Mouse (Mus musculus): Measurements from ENCODE around the gene Micu1. TPM values are rescaled to one million over a fixed set of nuclear protein-coding genes. Genes with fewer than 3 reads are reported as not detected.
A peak's percentile ranks its signal among the peaks of the same experiment; 100 is the strongest.
"Not testable (repeated sequence)": the region's sequence is repeated elsewhere in the genome, so short reads cannot be mapped to it uniquely, and the experiment has no call there.

The Micu1 gene
- polyA plus RNA-seq (2012; ENCODE audit: insufficient read depth, insufficient read length, missing spikeins), result 41.8 and 46.8 TPM in 2 replicates

DNA sequence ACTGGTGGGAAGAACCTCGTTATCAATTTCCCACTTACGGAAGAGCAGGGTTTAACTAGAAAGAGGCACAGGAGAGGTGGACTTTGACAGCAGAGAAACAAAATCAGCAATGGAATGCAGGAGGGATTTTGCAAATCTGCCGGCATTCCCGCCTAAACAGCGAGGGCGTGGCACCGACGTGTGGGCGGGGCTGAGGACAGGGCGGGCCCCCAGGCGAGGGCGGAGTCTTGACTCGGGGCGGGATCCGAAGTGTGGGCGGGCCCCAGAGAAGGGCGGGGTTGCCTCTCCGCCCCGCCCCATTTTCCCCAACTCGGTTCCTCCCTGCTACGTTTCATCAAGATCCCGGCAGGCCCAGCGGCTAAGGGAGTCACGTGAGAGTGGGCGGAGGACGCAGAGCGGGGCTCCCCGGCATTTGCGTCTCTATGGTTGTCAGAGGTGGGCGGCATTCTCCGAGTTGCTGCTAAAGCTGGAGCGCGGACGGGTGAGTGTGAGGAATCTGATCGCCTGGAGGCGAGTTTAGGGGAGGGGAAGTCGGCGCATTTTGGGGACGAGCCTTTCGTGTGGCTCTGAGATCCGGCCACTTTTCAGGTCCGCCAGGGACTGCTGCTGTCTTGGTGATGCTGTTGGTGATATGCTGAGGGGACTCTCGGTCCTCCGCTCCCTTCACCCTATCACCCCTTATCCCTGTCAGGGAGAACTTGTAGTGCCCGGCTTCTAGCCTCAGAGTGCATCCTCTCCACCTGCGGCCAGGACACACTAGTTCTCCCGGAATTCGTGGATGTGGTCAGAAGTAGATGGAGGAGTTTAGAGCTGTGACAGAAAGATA lies at the start of gene Micu1:
Micu1 (plus strand) TSS at position 271 of the 826 bp plus-strand sequence.
- Histone ChIP-seq H3K27ac (replicated peaks; ENCODE audit: low read depth, low read length) (no peak within 1 kb of the TSS), H3K4me3 (ENCODE audit: insufficient read depth, low read depth, low read length) (peak within 1 kb of the TSS; percentile 88), H3K4me1 (ENCODE audit: control insufficient read depth, insufficient read depth, insufficient read length, low read length) (peaks cover 5% of the 10 kb centered on the region; the same call in 1 of the 2 replicates)

GRCm38 (mm10) chr10:59656799-59657198 lies 45.5 kb upstream of the Micu1 start:
- no peak overlapping the region for H3K4me3 ChIP-seq (ENCODE audit: insufficient read depth, low read depth, low read length)
- H3K4me1 ChIP-seq (ENCODE audit: control insufficient read depth, insufficient read depth, insufficient read length, low read length), result no peaks in the 10 kb centered on the region
- no peak overlapping the region for H3K27ac ChIP-seq (replicated peaks; ENCODE audit: low read depth, low read length)

GRCm38 (mm10) chr10:59664765-59665164 lies 37.5 kb upstream of the Micu1 start:
- no peak overlapping the region for H3K4me3 ChIP-seq (ENCODE audit: insufficient read depth, low read depth, low read length)
- no peak overlapping the region for H3K27ac ChIP-seq (replicated peaks; ENCODE audit: low read depth, low read length)
- H3K4me1 ChIP-seq (ENCODE audit: control insufficient read depth, insufficient read depth, insufficient read length, low read length), result no peaks in the 10 kb centered on the region

DNA sequence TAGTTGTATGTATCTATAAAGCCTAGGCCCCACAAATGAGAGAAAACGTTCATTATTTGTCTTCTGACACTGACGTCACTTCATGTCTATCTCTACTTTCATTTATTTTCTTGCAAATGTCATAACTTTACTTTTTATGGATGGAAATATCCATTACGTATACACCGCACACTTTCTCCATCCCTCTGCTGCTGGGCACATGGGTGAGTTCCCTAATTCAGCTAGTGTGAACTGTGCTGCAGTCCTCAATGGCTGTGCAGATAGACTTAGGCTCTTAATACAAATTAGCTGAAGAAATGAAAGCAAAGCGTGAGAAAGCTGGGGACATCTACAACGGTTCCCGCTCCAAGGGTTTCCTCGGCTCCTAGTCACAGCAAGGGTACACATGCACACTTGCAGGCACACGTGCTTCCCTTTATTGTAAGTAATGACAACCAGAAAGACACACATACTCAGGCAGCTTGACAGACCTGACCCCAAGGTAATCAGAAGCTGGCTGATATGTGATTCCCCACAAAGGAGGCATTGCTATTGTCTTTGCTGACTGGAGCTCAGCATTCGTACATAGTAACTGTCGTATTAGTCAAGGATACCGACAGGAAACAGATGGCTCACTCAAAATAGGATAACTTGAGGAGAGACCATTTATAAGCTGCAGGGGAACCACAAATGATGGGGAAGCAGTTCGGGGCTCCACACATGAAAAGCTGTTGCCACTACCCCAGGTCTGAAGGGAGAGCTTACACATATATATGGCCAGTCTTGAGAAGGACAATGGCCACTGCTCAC lies 36.6 kb upstream of the Micu1 start:
- Histone ChIP-seq H3K4me3 (ENCODE audit: insufficient read depth, low read depth, low read length) (no peak overlapping the region), H3K4me1 (ENCODE audit: control insufficient read depth, insufficient read depth, insufficient read length, low read length) (no peaks in the 10 kb centered on the region), H3K27ac (replicated peaks; ENCODE audit: low read depth, low read length) (no peak overlapping the region)

DNA sequence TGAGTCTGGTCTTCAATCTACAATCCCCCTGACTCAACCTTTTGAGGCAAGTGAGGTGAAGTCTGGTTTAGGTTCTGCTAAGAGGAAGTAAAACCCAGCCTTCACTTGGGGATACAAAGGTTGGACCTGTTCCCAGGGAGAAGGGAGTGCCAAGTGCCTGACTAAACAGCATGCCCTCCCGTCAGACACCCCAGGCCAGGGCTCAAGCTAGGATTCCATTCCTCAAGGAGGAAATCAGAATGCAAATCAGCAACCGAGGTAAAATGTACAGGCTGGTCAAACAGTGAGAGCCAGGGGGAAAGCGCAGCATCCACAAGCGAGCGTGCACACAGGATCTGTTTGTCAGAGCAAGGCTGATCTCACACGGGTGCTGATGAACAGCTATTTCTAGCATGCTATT lies 34.9 kb upstream of the Micu1 start:
- no peaks in the 10 kb centered on the region for H3K4me1 ChIP-seq (ENCODE audit: control insufficient read depth, insufficient read depth, insufficient read length, low read length)
- H3K27ac ChIP-seq (replicated peaks; ENCODE audit: low read depth, low read length), result no peak overlapping the region
- no peak overlapping the region for H3K4me3 ChIP-seq (ENCODE audit: insufficient read depth, low read depth, low read length)

- Histone ChIP-seq H3K27ac (replicated peaks; ENCODE audit: low read depth, low read length) (no peak overlapping the region), H3K4me3 (ENCODE audit: insufficient read depth, low read depth, low read length) (no peak overlapping the region), H3K4me1 (ENCODE audit: control insufficient read depth, insufficient read depth, insufficient read length, low read length) (no peaks in the 10 kb centered on the region)
Measured at GRCm38 (mm10) chr10:59668491-59668890, 33.8 kb upstream of the Micu1 start.

GRCm38 (mm10) chr10:59677836-59678235 lies 24.4 kb upstream of the Micu1 start:
- Histone ChIP-seq H3K4me1 (ENCODE audit: control insufficient read depth, insufficient read depth, insufficient read length, low read length) (no peaks in the 10 kb centered on the region), H3K4me3 (ENCODE audit: insufficient read depth, low read depth, low read length) (no peak overlapping the region), H3K27ac (replicated peaks; ENCODE audit: low read depth, low read length) (no peak overlapping the region)

- no peak overlapping the region for H3K27ac ChIP-seq (replicated peaks; ENCODE audit: low read depth, low read length)
- H3K4me3 ChIP-seq (ENCODE audit: insufficient read depth, low read depth, low read length), result no peak overlapping the region
- H3K4me1 ChIP-seq (ENCODE audit: control insufficient read depth, insufficient read depth, insufficient read length, low read length), result no peaks in the 10 kb centered on the region
Measured at GRCm38 (mm10) chr10:59679189-59679588, 23.1 kb upstream of the Micu1 start.

GRCm38 (mm10) chr10:59685586-59685985 lies 16.7 kb upstream of the Micu1 start:
- H3K4me3 ChIP-seq (ENCODE audit: insufficient read depth, low read depth, low read length); H3K27ac ChIP-seq (replicated peaks; ENCODE audit: low read depth, low read length); H3K4me1 ChIP-seq (ENCODE audit: control insufficient read depth, insufficient read depth, insufficient read length, low read length): not testable (repeated sequence)

DNA sequence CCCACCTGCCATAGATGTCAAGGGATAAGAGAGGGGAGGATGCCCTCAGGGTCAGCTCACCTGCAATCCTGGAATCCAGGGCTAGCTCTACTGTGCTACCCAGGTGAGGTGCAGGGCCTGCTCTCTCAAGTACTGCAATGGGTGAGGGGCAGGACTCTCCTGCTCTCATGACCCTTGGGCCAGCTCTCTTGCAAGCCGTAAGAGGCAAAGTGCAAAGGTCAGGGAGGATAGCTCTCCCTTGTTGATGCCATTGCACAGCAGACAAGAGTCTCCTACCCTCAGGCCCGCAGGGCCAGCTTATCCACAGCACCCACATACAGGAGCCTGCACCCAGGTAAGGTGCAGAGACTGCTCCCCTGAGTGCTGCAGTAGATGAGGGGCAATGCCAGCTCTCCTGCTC lies 15.2 kb upstream of the Micu1 start:
- no peak overlapping the region for H3K27ac ChIP-seq (replicated peaks; ENCODE audit: low read depth, low read length)
- no peaks in the 10 kb centered on the region for H3K4me1 ChIP-seq (ENCODE audit: control insufficient read depth, insufficient read depth, insufficient read length, low read length)
- no peak overlapping the region for H3K4me3 ChIP-seq (ENCODE audit: insufficient read depth, low read depth, low read length)

GRCm38 (mm10) chr10:59689836-59690235 lies 12.4 kb upstream of the Micu1 start:
- Histone ChIP-seq H3K4me3 (ENCODE audit: insufficient read depth, low read depth, low read length) (no peak overlapping the region), H3K4me1 (ENCODE audit: control insufficient read depth, insufficient read depth, insufficient read length, low read length) (no peaks in the 10 kb centered on the region), H3K27ac (replicated peaks; ENCODE audit: low read depth, low read length) (no peak overlapping the region)

- no peak overlapping the region for H3K4me3 ChIP-seq (ENCODE audit: insufficient read depth, low read depth, low read length)
- no peak overlapping the region for H3K27ac ChIP-seq (replicated peaks; ENCODE audit: low read depth, low read length)
- no peaks in the 10 kb centered on the region for H3K4me1 ChIP-seq (ENCODE audit: control insufficient read depth, insufficient read depth, insufficient read length, low read length)
Measured at GRCm38 (mm10) chr10:59692441-59692840, 9.8 kb upstream of the Micu1 start.

DNA sequence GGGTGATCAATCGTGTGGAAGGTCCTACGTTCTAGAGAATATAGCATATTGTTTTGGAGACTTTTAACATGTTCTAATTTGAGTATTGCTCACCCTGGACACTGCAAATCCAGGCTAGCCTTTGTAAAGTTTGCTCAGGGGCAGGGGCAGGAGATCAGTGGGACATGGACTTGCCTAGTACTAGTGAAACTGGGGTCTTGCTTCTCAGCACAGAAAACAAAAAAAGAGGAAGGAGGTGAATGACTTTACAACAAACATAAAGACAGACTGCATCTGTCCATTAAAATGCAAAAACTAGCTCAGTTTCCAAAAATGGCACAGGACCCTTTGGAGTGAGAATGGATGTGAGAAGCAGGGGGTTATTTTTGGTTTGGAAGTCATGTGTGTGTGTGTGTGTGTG lies 8.2 kb upstream of the Micu1 start:
- no peak overlapping the region for H3K4me3 ChIP-seq (ENCODE audit: insufficient read depth, low read depth, low read length)
- H3K27ac ChIP-seq (replicated peaks; ENCODE audit: low read depth, low read length), result no peak overlapping the region
- H3K4me1 ChIP-seq (ENCODE audit: control insufficient read depth, insufficient read depth, insufficient read length, low read length), result no peaks in the 10 kb centered on the region

DNA sequence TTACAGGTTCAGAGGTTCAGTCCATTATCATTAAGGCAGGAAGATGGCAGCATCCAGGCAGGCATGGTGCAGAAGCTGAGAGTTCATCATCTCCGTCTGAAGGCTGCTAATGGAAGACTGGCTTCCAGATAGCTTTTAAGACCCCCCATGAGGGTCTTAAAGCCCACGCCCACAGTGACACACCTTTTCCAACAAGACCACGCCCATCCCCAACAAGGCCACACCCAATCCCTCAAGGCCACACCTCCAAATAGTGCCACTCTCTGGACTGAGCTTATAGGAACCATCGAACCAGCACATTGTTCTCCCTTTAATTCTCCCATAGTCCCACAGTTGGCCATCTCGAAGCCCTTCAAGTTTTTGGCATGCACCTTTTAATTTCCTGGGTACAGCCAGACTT lies 2.8 kb upstream of the Micu1 start:
- H3K27ac ChIP-seq (replicated peaks; ENCODE audit: low read depth, low read length), result no peak overlapping the region
- H3K4me1 ChIP-seq (ENCODE audit: control insufficient read depth, insufficient read depth, insufficient read length, low read length), result peaks cover 5% of the 10 kb centered on the region; the same call in 1 of the 2 replicates
- H3K4me3 ChIP-seq (ENCODE audit: insufficient read depth, low read depth, low read length), result no peak overlapping the region

- H3K4me3 ChIP-seq (ENCODE audit: insufficient read depth, low read depth, low read length), result peak overlapping the region; percentile 9; the same call in 1 of the 2 replicates
Measured at GRCm38 (mm10) chr10:59701805-59702204, 472 bp upstream of the Micu1 start.

More at GRCm38 (mm10) chr10:59701805-59702204, 472 bp upstream of the Micu1 start:
- Histone ChIP-seq H3K27ac (replicated peaks; ENCODE audit: low read depth, low read length) (no peak overlapping the region), H3K4me1 (ENCODE audit: control insufficient read depth, insufficient read depth, insufficient read length, low read length) (peaks cover 5% of the 10 kb centered on the region; the same call in 1 of the 2 replicates)
